In genomic region chr9:21988421-21989101, GRCm38 (mm10) we compare ENCODE assay signal across 8 mouse cellular contexts. TPM values are rescaled to one million over a fixed set of nuclear protein-coding genes. Genes with fewer than 3 reads are reported as not detected.
DNase-seq lines count a peak whose midpoint lies in the region; ATAC-seq lines count a peak whose summit lies in the region.

No protein-coding gene starts in this region.

- peak; percentile 5; the same call in 1 of the 2 replicates for ATAC-seq in embryonic facial prominence, embryonic 11.5 days (replicated peaks; ENCODE audit: insufficient number of reproducible peaks, low FRiP score, low TSS enrichment, low read depth)
- ATAC-seq in lung, embryonic 15.5 days (ENCODE audit: borderline replicate concordance, extremely low read depth, low FRiP score, low TSS enrichment): peak; percentile 48

- H3K27ac ChIP-seq in embryonic facial prominence, embryonic 11.5 days (replicated peaks; ENCODE audit: low read depth, low read length): no peak overlapping the region
- no peak overlapping the region for H3K27ac ChIP-seq in lung, embryonic 15.5 days

- WGBS in embryonic facial prominence, embryonic 11.5 days: under 1% methylated on average over 31 of the region's 32 CpGs
- under 1% methylated on average over 32 of the region's 32 CpGs for WGBS in lung, embryonic 15.5 days

- no peaks in the 10 kb centered on the region for H3K9me3 ChIP-seq in embryonic facial prominence, embryonic 11.5 days (replicated peaks; ENCODE audit: control insufficient read depth, low read length)
- H3K9me3 ChIP-seq in lung, embryonic 15.5 days: no peaks in the 10 kb centered on the region

- peak overlapping the region; percentile 79 for H3K4me2 ChIP-seq in embryonic facial prominence, embryonic 11.5 days (ENCODE audit: low read depth, low read length)
- H3K4me2 ChIP-seq in lung, embryonic 15.5 days: peak overlapping the region; percentile 92

- H3K4me1 ChIP-seq in embryonic facial prominence, embryonic 11.5 days (ENCODE audit: control insufficient read depth, insufficient read depth, low read length): peaks cover 8% of the 10 kb centered on the region
- peaks cover 22% of the 10 kb centered on the region for H3K4me1 ChIP-seq in lung, embryonic 15.5 days

- peak overlapping the region; percentile 39 for H3K9ac ChIP-seq in embryonic facial prominence, embryonic 11.5 days (replicated peaks; ENCODE audit: low read length)
- H3K9ac ChIP-seq in lung, embryonic 15.5 days: peak overlapping the region; percentile 50

- peak; percentile 44 to 66 for DNase-seq in adrenal gland, adult (ENCODE audit: inconsistent age in 2 of 2, low spot score in 1 of 2)
- DNase-seq in adrenal gland, adult 8-10 months: no peak
- peak; percentile 7 for DNase-seq in MN1 (ENCODE audit: low spot score)
- peak; percentile 32 for DNase-seq in embryonic facial prominence, embryonic 11.5 days (ENCODE audit: low spot score)
- peak; percentile 88 for DNase-seq in kidney, adult 11 months
- DNase-seq in retina, postnatal 1 day: peak; percentile 59
- no peak for DNase-seq in gastrocnemius, adult 18-20 months (ENCODE audit: low spot score)

- peak overlapping the region; percentile 38 for H3K4me3 ChIP-seq in embryonic facial prominence, embryonic 11.5 days (ENCODE audit: low read depth, low read length)
- H3K4me3 ChIP-seq in lung, embryonic 15.5 days: peak overlapping the region; percentile 51

- H3K36me3 ChIP-seq in embryonic facial prominence, embryonic 11.5 days (replicated peaks; ENCODE audit: control insufficient read depth, insufficient read depth, low read depth, low read length): no peaks in the 10 kb centered on the region
- H3K36me3 ChIP-seq in lung, embryonic 15.5 days: no peaks in the 10 kb centered on the region

- peaks cover 52% of the 10 kb centered on the region for H3K27me3 ChIP-seq in embryonic facial prominence, embryonic 11.5 days (ENCODE audit: control insufficient read depth, insufficient read depth, low read length)
- H3K27me3 ChIP-seq in lung, embryonic 15.5 days: peaks cover 70% of the 10 kb centered on the region

RNA-seq across cellular contexts. Expression of gene Rgl3, which starts 0.7 kb away (rescaled TPM):
- 10 to 100 TPM; 23.7 to 72.6 (median 49.6) TPM for total RNA-seq in adrenal gland, adult 8-10 months (2022)
- 1.0 and 1.3 TPM in 2 replicates for polyA plus RNA-seq in embryonic facial prominence, embryonic 11.5 days (2014; fragmentation: Nextera tagmentation; extraction: Ambion mirVana)
- polyA plus RNA-seq in lung, embryonic 15.5 days (2015; fragmentation: Nextera tagmentation; extraction: Ambion mirVana): 4.9 and 7.2 TPM in 2 replicates
- total RNA-seq in gastrocnemius, adult 18-20 months (2021): under 1 TPM; 0.39 to 0.55 TPM

RNA-seq across cellular contexts. Expression of gene Ccdc151, which starts 13.9 kb away (rescaled TPM):
- 1 to 10 TPM in 3 of 4 experiments, under 1 TPM in 1; 0.81 to 2.8 (median 1.4) TPM for total RNA-seq in adrenal gland, adult 8-10 months (2022)
- polyA plus RNA-seq in embryonic facial prominence, embryonic 11.5 days (2014; fragmentation: Nextera tagmentation; extraction: Ambion mirVana): 2.6 and 2.9 TPM in 2 replicates
- polyA plus RNA-seq in lung, embryonic 15.5 days (2015; fragmentation: Nextera tagmentation; extraction: Ambion mirVana): 3.9 and 4.4 TPM in 2 replicates
- not detected for total RNA-seq in gastrocnemius, adult 18-20 months (2021)

RNA-seq across cellular contexts. Expression of gene Prkcsh, which starts 14.0 kb away (rescaled TPM):
- 100 to 1,000 TPM; 167 to 190 (median 180) TPM for total RNA-seq in adrenal gland, adult 8-10 months (2022)
- polyA plus RNA-seq in embryonic facial prominence, embryonic 11.5 days (2014; fragmentation: Nextera tagmentation; extraction: Ambion mirVana): 79.9 and 88.1 TPM in 2 replicates
- polyA plus RNA-seq in lung, embryonic 15.5 days (2015; fragmentation: Nextera tagmentation; extraction: Ambion mirVana): 127 and 137 TPM in 2 replicates
- total RNA-seq in gastrocnemius, adult 18-20 months (2021): 10 to 100 TPM; 24.4 to 27.9 TPM

RNA-seq across cellular contexts. Expression of gene Epor, which starts 25.3 kb away (rescaled TPM):
- total RNA-seq in adrenal gland, adult 8-10 months (2022): 1 to 10 TPM; 1.2 to 4.7 (median 2.0) TPM
- polyA plus RNA-seq in embryonic facial prominence, embryonic 11.5 days (2014; fragmentation: Nextera tagmentation; extraction: Ambion mirVana): 3.8 and 6.4 TPM in 2 replicates
- 6.8 and 7.3 TPM in 2 replicates for polyA plus RNA-seq in lung, embryonic 15.5 days (2015; fragmentation: Nextera tagmentation; extraction: Ambion mirVana)
- under 1 TPM in 1 of 2 experiments, not detected in 1; 0.21 TPM for total RNA-seq in gastrocnemius, adult 18-20 months (2021)

RNA-seq across cellular contexts. Expression of gene Swsap1, which starts 33.0 kb away (rescaled TPM):
- total RNA-seq in adrenal gland, adult 8-10 months (2022): 10 to 100 TPM; 17.5 to 22.5 (median 20.0) TPM
- polyA plus RNA-seq in embryonic facial prominence, embryonic 11.5 days (2014; fragmentation: Nextera tagmentation; extraction: Ambion mirVana): 17.2 and 17.4 TPM in 2 replicates
- 6.5 and 6.7 TPM in 2 replicates for polyA plus RNA-seq in lung, embryonic 15.5 days (2015; fragmentation: Nextera tagmentation; extraction: Ambion mirVana)
- total RNA-seq in gastrocnemius, adult 18-20 months (2021): 1 to 10 TPM; 2.1 to 2.3 TPM

Comparison
In these comparisons a context has a peak if more than half of its experiments do, and no peak if none do; other contexts are left out.
1. DNase-seq: peak in adrenal gland, adult (2 of 2), MN1 (single experiment), embryonic facial prominence, embryonic 11.5 days (single experiment), kidney, adult 11 months (single experiment) and retina, postnatal 1 day (single experiment); none in adrenal gland, adult 8-10 months (single experiment) and gastrocnemius, adult 18-20 months (single experiment).
2. RNA of gene Rgl3, which starts 0.7 kb away (total RNA-seq): 23.7 to 72.6 TPM in adrenal gland, adult 8-10 months; 0.39 to 0.55 TPM in gastrocnemius, adult 18-20 months; every median in the first group is over 10 times any median in the second.
3. RNA of gene Prkcsh, which starts 14.0 kb away (total RNA-seq): 167 to 190 TPM in adrenal gland, adult 8-10 months; 24.4 to 27.9 TPM in gastrocnemius, adult 18-20 months; every median in the first group is over 4 times any median in the second.